Mouse (Mus musculus) neural tube, embryonic 10.5 days (tissue): ENCODE measurements at regions not wholly inside any gene's neighbourhood (a gene's known extent, or its start where the extent isn't known, plus 50 kb on each side); places are given as distances from the start of the nearest gene placed in this dataset.
A peak's percentile ranks its signal among the peaks of the same experiment; 100 is the strongest.
"Not testable (repeated sequence)": the region's sequence is repeated elsewhere in the genome, so short reads cannot be mapped to it uniquely, and the experiment has no call there.

Source experiments
- DNase-seq: peaks from one replicate; pipeline ENCODE4 v3.0.0-alpha.2; 2017; ENCODE audit warnings: low spot score; ENCODE audit errors: extremely low spot score

GRCm38 (mm10) chr1:13042326-13042725 is 1628.4 kb downstream of the A830018L16Rik start:
- no peak for DNase-seq

GRCm38 (mm10) chr1:13050140-13050775 is 1636.4 kb downstream of the A830018L16Rik start:
- DNase-seq: peak; percentile 46

GRCm38 (mm10) chr1:13051433-13052066 is 1637.6 kb downstream of the A830018L16Rik start:
- not testable (repeated sequence) for DNase-seq

GRCm38 (mm10) chr1:13052067-13052460 is 1638.2 kb downstream of the A830018L16Rik start:
- peak; percentile 45 for DNase-seq

GRCm38 (mm10) chr1:13057741-13058140 is 1643.8 kb downstream of the A830018L16Rik start:
- no peak for DNase-seq

GRCm38 (mm10) chr1:13059616-13060320 is 1645.9 kb downstream of the A830018L16Rik start:
- no peak for DNase-seq
